Mouse (Mus musculus): ENCODE measurements at regions not wholly inside any gene's neighbourhood (a gene's known extent, or its start where the extent isn't known, plus 50 kb on each side); places are given as distances from the start of the nearest gene placed in this dataset.

DNA sequence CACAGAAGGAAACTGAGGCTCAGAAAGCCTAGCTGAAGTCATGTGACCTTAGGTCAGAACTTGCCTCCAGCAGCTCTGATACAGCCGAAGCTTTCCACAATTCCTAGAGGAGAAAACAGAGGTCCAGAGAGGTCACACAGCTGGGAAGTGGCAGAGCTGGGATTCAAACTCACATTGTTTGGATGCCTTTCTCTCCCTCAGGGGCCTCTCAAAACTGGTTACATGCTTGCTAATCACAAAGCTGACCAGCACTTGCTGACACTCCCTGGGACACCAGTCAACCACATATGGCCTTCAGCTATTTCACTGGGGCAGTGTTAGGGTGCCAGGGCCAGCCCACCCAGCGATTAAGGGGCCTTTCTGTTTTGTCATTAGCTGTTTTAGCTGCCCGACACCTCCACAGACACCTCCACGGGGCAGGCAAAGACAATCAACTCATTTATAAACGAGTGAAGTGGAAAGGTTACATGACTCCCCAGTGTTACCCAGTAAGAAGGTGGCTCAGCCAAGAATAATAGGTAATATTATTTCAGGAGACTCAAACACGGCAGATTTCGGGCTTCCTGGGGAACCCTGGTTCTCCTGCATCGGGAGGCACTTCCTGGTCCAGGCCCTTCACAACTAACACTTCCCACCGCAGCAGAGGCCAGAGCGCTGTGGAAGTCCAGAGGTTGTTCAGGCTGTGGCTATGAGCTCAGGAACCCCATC, 71.4 kb downstream of the 2410131K14Rik start:
- no peak for DNase-seq

GRCm38 (mm10) chr5:118318073-118318472, 73.0 kb downstream of the 2410131K14Rik start:
- DNase-seq, result no peak

- DNase-seq, result no peak
Measured at GRCm38 (mm10) chr5:118318883-118319282, 73.9 kb downstream of the 2410131K14Rik start.

DNA sequence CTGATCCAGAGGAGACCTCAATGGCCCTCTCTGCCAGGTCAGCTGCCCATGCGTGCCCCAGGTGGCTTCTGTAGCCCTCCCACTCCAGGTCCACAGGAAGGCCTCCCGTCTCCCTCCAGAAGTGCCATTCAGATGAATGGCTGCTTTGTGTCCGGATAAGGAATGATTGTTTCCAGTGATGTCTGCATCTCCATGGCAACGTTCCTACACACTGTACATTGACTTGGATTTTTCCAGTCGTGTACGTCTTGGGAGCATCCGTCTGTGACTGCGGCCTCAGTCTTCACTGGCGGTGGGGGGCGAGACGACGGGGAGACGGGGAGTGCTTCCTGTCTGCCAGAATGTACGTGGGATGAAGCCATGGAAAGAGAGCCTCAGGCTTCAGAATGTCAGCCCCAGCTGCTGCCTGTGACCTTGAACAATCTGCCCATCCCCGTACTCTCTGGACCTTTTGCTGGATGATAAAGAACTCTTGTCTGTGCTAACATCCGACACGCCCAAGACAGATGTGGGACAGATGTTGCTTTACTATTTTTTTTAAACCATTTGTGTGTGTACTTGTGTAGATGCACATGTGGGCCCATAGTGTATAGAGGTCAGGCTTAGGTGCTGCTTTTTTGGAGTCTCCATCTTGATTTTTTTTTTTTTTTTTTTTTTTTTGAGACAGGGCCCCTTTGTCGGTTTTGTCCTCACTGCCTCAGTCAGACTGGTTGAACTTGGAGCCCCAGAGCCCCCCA, 76.9 kb downstream of the 2410131K14Rik start:
- DNase-seq, result no peak

DNA sequence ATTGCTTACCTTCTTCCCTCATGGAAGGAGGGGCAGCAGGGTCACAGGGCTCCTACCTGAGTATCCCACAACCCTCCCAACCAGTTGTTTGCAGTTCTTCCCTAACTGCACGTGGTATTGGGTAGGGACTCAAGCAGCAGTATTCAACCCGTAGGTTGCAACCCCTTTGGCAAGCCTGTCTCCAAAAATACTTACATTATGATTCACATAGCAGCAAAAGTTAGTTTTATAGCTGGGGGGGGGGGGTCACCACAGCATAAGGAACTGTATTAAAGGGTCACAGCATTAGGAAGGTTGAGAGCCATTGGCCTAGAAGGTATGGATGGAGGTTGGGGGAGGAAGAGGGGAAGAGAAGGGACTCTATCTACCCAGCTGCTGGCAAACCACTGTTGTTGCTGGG, 78.1 kb downstream of the 2410131K14Rik start:
- no peak for DNase-seq

GRCm38 (mm10) chr5:118326837-118327541, 82.0 kb downstream of the 2410131K14Rik start:
- no peak for DNase-seq

GRCm38 (mm10) chr5:118327961-118328712, 83.1 kb downstream of the 2410131K14Rik start:
- no peak for DNase-seq

DNA sequence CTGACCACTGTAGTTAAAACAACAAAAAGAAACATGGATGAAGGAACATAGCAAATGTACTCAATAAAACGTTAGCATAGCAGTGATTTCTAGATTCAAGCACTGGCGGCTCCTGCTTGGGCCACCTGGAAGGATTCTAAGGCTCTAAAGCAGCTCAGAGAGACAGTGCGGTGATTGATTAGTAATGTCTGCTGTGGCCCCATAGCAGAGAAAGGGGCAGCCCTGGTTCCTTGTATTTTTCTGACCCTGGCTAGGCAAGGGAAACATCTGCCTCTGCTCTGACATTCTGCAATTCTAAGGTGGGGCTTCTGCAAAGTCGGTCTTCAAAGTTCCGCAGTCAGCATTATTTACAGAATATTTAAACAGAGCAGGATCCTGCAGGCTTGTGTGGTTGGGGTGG, 84.1 kb downstream of the 2410131K14Rik start:
- DNase-seq, result no peak

GRCm38 (mm10) chr5:118331286-118331607, 86.2 kb downstream of the 2410131K14Rik start:
- no peak for DNase-seq

- peak; percentile 87 for DNase-seq
Measured at GRCm38 (mm10) chr5:118331608-118332394, 86.8 kb downstream of the 2410131K14Rik start.

GRCm38 (mm10) chr5:118334054-118334453, 89.0 kb downstream of the 2410131K14Rik start:
- no peak for DNase-seq

- DNase-seq, result no peak
Measured at GRCm38 (mm10) chr5:118338186-118338585, 93.2 kb downstream of the 2410131K14Rik start.

DNA sequence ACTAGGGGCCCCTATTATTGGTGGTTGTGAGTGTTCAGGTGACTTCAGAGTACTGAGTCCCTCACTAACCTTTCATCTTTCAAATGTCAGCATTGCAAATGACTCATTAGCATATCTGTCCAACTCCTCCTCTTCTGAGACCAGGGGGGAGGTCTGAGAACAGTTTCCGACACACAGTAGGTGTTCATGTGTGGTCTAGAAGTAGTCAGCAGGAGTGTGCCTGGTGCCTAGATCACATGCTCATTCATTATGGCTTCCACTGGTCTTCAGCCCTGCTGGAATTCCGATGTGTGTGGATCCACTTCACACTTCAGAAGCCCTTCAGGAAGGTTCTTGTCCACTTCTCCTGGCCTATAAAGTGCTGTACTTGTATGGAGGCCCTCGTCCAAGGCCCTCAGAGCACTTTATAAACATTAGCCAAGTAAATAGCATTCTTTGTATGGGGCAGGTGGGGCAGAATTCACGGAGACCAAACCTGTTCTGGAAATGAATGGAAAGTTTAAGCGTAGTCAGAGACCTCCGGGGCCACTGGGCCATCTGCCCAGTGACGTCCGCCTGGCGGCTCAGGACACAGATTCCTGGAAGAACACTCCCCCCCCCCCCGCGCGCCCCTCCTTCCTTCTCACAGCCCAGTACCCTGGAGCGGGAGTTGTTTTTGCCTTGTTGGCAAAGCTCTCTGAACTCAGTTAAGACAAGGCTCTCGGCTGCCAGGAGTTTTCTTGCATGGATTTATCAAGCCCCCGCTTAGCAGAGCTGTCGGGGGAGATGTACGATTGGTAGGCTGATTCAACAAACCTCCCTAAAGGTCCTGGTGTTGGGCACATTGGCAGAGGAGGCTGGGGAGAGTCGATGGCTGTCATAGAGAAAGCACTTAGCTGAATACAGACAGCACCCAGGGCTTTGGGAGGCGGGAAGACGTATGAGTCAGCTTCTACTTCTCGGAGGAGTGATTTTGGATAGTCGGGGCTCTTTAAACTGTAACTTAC, 94.9 kb downstream of the 2410131K14Rik start:
- no peak for DNase-seq

- DNase-seq, result no peak
Measured at GRCm38 (mm10) chr5:118343444-118344320, 98.7 kb downstream of the 2410131K14Rik start.

- DNase-seq, result no peak
Measured at GRCm38 (mm10) chr5:118345226-118345625, 100.2 kb downstream of the 2410131K14Rik start.

DNA sequence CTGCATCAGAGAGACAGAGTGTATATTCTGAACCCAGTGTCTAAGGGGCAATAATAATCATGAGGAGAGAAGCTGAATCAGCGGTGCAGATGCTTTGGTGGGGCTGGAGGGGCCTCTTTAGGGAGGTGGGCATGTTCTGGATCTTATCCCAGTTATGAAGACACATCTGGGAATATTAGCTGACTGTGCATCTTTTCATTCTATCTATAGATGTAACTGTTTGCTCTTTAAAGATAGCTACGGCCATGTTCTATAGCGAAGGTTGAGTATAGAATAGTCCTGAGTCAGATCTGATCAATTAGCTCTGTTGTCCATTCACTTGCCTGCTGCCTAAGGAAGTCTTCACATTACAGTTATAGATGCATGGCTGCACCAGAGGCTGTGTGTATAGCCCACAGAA, 104.0 kb downstream of the 2410131K14Rik start:
- DNase-seq, result no peak

DNA sequence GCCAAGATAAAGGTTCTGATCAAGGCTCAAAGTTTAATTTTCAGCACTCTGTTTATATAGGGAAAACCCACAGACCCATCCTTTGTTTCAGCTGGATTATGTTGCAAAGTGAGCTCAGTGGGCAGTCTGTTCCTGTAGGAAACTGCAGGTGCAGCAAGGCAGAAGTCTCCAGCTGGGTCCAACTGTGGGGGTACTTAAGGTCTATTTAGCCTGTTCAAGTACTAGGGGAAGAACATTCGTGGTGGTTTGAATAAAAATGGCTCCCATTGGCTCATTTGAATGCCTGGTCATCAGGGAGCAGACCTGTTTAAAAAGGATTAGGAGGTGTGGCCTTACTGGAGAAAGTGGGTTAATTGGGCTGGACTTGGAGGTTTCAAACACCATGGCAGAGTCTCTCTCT, 106.3 kb downstream of the 2410131K14Rik start:
- DNase-seq, result no peak

DNA sequence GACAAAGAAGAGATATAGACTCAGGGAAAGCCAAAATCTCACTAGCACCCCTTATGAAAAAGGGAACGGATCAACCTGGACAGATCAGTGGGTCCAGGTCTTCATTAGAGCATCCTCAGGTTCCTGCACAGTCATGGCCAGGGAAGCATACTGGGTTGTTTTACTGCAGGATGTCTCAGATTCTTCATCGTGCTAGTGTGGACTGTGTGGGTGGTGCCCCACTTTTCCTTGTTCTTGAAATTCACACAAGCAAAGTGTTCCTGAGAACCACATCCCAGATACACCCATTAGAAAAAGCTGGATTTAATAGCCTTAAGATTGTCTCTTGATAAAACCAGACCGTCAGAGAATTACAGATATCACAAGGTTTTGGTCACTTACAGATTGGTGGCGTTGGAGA, 107.1 kb downstream of the 2410131K14Rik start:
- DNase-seq, result no peak

DNA sequence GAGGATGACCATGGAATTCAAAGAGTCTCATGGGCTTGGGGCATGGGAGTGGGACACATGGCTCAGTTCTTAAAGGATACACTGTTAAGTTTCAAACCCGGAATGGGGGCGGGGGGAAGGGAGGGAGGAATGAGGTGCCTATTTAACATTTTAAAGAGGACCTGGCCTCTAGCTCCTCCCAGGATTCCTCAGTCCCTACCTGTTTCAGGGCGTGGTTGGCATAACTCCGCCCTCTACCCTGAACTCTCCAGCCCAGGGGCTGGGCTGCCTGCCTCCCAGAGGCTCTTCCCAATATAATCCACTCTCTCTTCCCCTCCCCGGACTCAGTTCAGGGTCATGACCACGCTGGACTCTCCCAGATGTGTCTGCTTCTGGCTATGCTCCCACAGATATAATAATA, 108.0 kb downstream of the 2410131K14Rik start:
- no peak for DNase-seq

Data from gastrocnemius, postnatal 10 days (tissue).